Mouse (Mus musculus) limb, embryonic 14.5 days (tissue): Measurements from ENCODE around the gene Epha10. TPM values are rescaled to one million over a fixed set of nuclear protein-coding genes. Genes with fewer than 3 reads are reported as not detected.
A peak's percentile ranks its signal among the peaks of the same experiment; 100 is the strongest.

ENCODE experiments used
- ATAC-seq: fragments of 200-750 bp; cut with Nextera tagmentation; 2 replicates; pipeline ENCODE4 v1.8.0; 2017; ENCODE audit warnings: low read depth, moderate number of reproducible peaks, moderate TSS enrichment; ENCODE audit not compliant: low FRiP score
- DNase-seq: peaks from one replicate; pipeline ENCODE4 v3.0.0-alpha.2; 2015; ENCODE audit warnings: low spot score
- H3K27ac ChIP-seq: fragments of 300-500 bp; sonication (generic); replicated peaks from 2 replicates; pipeline ENCODE4 v1.5.1; 2014; ENCODE audit warnings: low read depth, mild to moderate bottlenecking, low read length, moderate library complexity, mixed read lengths
- H3K27me3 ChIP-seq: fragments of 300-500 bp; sonication (generic); 2 replicates; pipeline ENCODE4 v1.6.1; 2014; ENCODE audit warnings: low read length, mixed read lengths; ENCODE audit not compliant: control insufficient read depth, insufficient read depth
- H3K36me3 ChIP-seq: fragments of 300-500 bp; sonication (generic); 2 replicates; pipeline ENCODE4 v1.6.1; 2014; ENCODE audit warnings: mild to moderate bottlenecking, low read length, moderate library complexity, mixed read lengths; ENCODE audit not compliant: control insufficient read depth, insufficient read depth
- H3K4me1 ChIP-seq: fragments of 300-500 bp; sonication (generic); 2 replicates; pipeline ENCODE4 v1.6.1; 2014; ENCODE audit warnings: antibody characterized with exemption, low read length, mixed read lengths; ENCODE audit not compliant: control insufficient read depth, insufficient read depth
- H3K4me2 ChIP-seq: fragments of 300-500 bp; sonication (generic); replicated peaks from 2 replicates; pipeline ENCODE4 v1.6.1; 2014; ENCODE audit warnings: low read depth, mild to moderate bottlenecking, low read length, moderate library complexity; ENCODE audit not compliant: severe bottlenecking
- H3K4me3 ChIP-seq: fragments of 300-500 bp; sonication (generic); replicated peaks from 2 replicates; pipeline ENCODE4 v1.5.1; 2014; ENCODE audit warnings: low read length
- H3K9ac ChIP-seq: fragments of 300-500 bp; sonication (generic); 2 replicates; pipeline ENCODE4 v1.6.1; 2014; ENCODE audit warnings: mild to moderate bottlenecking, low read depth, low read length, moderate library complexity; ENCODE audit not compliant: severe bottlenecking
- H3K9me3 ChIP-seq: fragments of 300-500 bp; sonication (generic); 2 replicates; pipeline ENCODE4 v1.6.1; 2016; ENCODE audit warnings: low read length; ENCODE audit not compliant: control insufficient read depth
- POLR2A ChIP-seq: fragments of 200-500 bp; IDR thresholded peaks from 2 replicates; pipeline ENCODE4 v1.8.0; 2012; ENCODE audit warnings: inconsistent platforms, mild to moderate bottlenecking, moderate library complexity, borderline replicate concordance; ENCODE audit not compliant: insufficient read depth, insufficient read length; ENCODE audit errors: extremely low read depth
- WGBS: fragments of 180-500 bp; shearing (Covaris S2); extraction: QIAGEN DNeasy Blood & Tissue Kit; methylation state at CpG from one replicate; pipeline ENCODE4 v1.1.7; 2014; 5-methylcytosine and 5-hydroxymethylcytosine counted together
- polyA plus RNA-seq, 2 experiments: library from polyadenylated mRNA; depleted of rRNA in 1 of 2; stranded (reverse) in 1 of 2; unstranded in 1 of 2; fragments of >200 nt; fragmentation: Nextera tagmentation in 1 of 2; extraction: Ambion mirVana in 1 of 2; gene quantifications; 2 replicates each; pipeline versions ENCODE4 v1.2.1 to v1.2.3; 2012 to 2014

Epha10 gene
- polyA plus RNA-seq, 2 experiments: 0.21 TPM; not detected in 1

- Histone ChIP-seq H3K27ac (no peak overlapping the region), H3K9ac (no peak overlapping the region), H3K4me2 (no peak overlapping the region), H3K27me3 (peaks cover 6% of the 10 kb centered on the region; the same call in 1 of the 2 replicates), H3K4me1 (no peaks in the 10 kb centered on the region), H3K9me3 (no peaks in the 10 kb centered on the region), H3K36me3 (peaks cover 23% of the 10 kb centered on the region), H3K4me3 (no peak overlapping the region)
- DNase-seq: no peak
- no peak for TF ChIP-seq POLR2A
- no peak for ATAC-seq
- WGBS: 57% methylated on average over 2 of the region's 2 CpGs
Observed at GRCm38 (mm10) chr4:124944961-124945360, 64.3 kb downstream of the Epha10 start.

- H3K36me3 ChIP-seq: no peaks in the 10 kb centered on the region
- H3K27ac ChIP-seq: no peak overlapping the region
- no peak for ATAC-seq
- H3K9ac ChIP-seq: no peak overlapping the region
- no peak overlapping the region for H3K4me3 ChIP-seq
- no peaks in the 10 kb centered on the region for H3K9me3 ChIP-seq
- no peak for TF ChIP-seq POLR2A
- H3K4me2 ChIP-seq: no peak overlapping the region
- 84% methylated on average over 3 of the region's 3 CpGs for WGBS
- peaks cover 10% of the 10 kb centered on the region; the same call in 1 of the 2 replicates for H3K27me3 ChIP-seq
- peaks cover 10% of the 10 kb centered on the region for H3K4me1 ChIP-seq
- no peak for DNase-seq
Observed at GRCm38 (mm10) chr4:124949488-124949887, 68.8 kb downstream of the Epha10 start.

DNA sequence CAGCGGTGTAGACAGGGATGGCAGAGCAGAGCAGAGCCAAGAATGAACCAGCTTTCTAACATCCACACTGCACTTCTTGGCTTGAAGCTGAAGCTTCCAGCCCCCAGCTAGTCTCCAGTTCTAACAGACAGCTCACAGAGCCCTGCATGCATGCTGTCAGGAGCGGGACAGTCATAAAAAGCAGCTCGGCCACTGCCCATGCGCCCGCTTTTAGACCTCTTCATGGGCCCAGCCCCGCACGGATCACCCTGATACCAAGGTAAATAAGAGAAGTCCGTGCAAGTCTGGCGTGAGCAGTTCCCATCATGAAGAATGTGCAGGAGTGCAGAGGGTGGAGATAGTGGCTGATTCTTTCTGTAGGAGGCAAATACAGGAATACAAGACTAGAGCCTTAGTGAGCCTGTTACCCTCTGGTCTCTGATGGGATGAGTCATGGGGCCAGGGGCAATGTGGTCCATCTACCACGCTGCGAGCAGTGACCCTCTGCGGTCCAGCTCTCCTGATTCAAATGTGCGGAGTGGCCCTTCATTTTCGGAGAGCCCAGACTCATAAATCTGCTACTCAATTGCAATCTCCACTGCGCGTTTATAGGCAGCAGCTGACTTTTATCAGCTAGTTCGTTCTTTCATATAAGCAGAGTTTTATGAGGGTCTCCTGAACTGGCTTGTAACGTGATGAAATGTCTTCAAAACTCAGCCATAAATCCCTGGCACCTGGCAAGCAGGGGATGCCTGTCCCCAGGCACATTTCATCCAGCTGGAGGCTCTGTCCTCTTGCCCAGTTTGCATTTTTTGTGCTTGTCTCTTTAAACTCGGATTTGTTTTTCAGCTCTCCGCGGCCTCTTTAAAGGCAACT lies 69.7 kb downstream of the Epha10 start:
- TF ChIP-seq POLR2A: no peak
- Histone ChIP-seq H3K4me2 (0 out of 2 replicates have a peak overlapping the region, but pooled peaks have one; percentile 15), H3K4me1 (peaks cover 10% of the 10 kb centered on the region), H3K9ac (no peak overlapping the region), H3K4me3 (no peak overlapping the region), H3K27ac (no peak overlapping the region), H3K36me3 (no peaks in the 10 kb centered on the region), H3K9me3 (no peaks in the 10 kb centered on the region), H3K27me3 (peaks cover 10% of the 10 kb centered on the region; the same call in 1 of the 2 replicates)
- 19% methylated on average over 21 of the region's 21 CpGs for WGBS
- DNase-seq (peak; percentile 68), ATAC-seq (peak; percentile 60; the same call in 1 of the 2 replicates)

- ATAC-seq (no peak), DNase-seq (no peak)
- Histone ChIP-seq H3K36me3 (no peaks in the 10 kb centered on the region), H3K27me3 (peaks cover 10% of the 10 kb centered on the region; the same call in 1 of the 2 replicates), H3K4me3 (no peak overlapping the region), H3K4me2 (no peak overlapping the region), H3K27ac (no peak overlapping the region), H3K9me3 (no peaks in the 10 kb centered on the region), H3K4me1 (peaks cover 10% of the 10 kb centered on the region), H3K9ac (no peak overlapping the region)
- 15% methylated on average over 10 of the region's 10 CpGs for WGBS
- TF ChIP-seq POLR2A: no peak
Observed at GRCm38 (mm10) chr4:124951036-124951433, 70.3 kb downstream of the Epha10 start.

GRCm38 (mm10) chr4:124953546-124953945 lies 72.8 kb downstream of the Epha10 start:
- ATAC-seq (no peak), DNase-seq (no peak)
- Histone ChIP-seq H3K9me3 (no peaks in the 10 kb centered on the region), H3K4me3 (no peak overlapping the region), H3K4me1 (peaks cover 10% of the 10 kb centered on the region), H3K27me3 (peaks cover 5% of the 10 kb centered on the region; the same call in 1 of the 2 replicates), H3K36me3 (no peaks in the 10 kb centered on the region), H3K27ac (no peak overlapping the region), H3K4me2 (no peak overlapping the region), H3K9ac (no peak overlapping the region)
- 47% methylated on average over 4 of the region's 4 CpGs for WGBS
- no peak for TF ChIP-seq POLR2A
